Mouse (Mus musculus): ENCODE measurements around the gene Ube2e2. TPM values are rescaled to one million over a fixed set of nuclear protein-coding genes. Genes with fewer than 3 reads are reported as not detected.

Ube2e2 gene
- total and polyA plus RNA-seq, 2 experiments from 2014 or later = 84.5 to 167 TPM

DNA sequence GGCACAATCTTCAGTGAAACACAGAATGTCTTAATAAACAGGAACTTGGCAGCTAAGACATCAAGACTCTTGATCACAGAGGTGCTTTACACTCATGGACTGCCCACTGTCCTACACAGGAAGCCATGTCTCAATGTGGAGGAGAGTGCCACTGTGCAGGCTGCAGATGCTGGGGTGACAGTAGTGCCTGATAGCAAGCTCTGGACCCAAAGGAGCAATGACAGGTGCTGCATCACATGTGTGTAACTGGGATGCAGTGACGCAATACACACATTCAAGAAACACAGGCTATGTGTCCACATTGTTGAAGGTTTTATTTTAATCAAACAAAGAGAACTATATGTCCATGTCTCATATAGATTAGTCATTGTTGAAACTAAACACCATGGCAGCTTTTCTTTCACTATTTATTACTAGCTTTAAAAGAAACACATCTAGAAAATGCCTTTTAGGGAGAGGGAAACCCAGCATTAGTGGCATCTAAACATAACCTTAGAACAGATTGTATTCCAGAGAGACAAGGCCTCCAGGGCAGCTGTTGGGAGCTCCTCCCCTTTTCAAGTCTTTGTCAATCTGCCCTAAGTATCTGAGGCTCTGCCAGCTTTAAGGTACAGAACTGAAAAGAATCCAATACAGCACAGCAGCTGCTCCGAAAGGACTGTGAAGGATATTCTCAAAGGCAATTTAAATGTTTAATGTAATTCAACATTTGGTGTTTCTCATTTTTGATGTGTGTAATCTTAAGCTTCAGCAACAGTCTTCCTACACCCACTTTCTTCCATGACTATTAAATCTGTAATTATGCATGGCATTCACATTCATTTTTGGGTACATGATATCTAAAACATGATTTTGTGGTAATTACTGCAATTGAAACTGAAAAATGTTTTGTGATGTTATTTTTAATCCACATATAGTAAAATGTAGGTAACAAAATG lies 135.2 kb downstream of the Ube2e2 start:
- H3K9me3 ChIP-seq (ENCODE audit: low read length) = no peaks in the 10 kb centered on the region
- no peak overlapping the region for H3K4me2 ChIP-seq (ENCODE audit: low read depth, low read length, poor library complexity, severe bottlenecking)
- WGBS = 35% methylated on average over 2 of the region's 2 CpGs
- no peak overlapping the region for H3K4me3 ChIP-seq (ENCODE audit: low read depth, low read length)
- H3K9ac ChIP-seq (replicated peaks; ENCODE audit: low read length, poor library complexity, severe bottlenecking) = no peak overlapping the region
- no peak for TF ChIP-seq CTCF (IDR thresholded peaks at IDR 0.05)
- ATAC-seq (ENCODE audit: low FRiP score) = peak; percentile 55; the same call in 1 of the 2 replicates
- no peaks in the 10 kb centered on the region for H3K4me1 ChIP-seq (ENCODE audit: insufficient read depth, low read length)
- no peak overlapping the region for H3K27ac ChIP-seq (ENCODE audit: low read depth, low read length)
- H3K36me3 ChIP-seq (ENCODE audit: insufficient read depth, low read length) = no peaks in the 10 kb centered on the region
- peak; percentile 21 for DNase-seq (ENCODE audit: low spot score)
- H3K27me3 ChIP-seq (ENCODE audit: insufficient read depth, low read length) = no peaks in the 10 kb centered on the region

DNA sequence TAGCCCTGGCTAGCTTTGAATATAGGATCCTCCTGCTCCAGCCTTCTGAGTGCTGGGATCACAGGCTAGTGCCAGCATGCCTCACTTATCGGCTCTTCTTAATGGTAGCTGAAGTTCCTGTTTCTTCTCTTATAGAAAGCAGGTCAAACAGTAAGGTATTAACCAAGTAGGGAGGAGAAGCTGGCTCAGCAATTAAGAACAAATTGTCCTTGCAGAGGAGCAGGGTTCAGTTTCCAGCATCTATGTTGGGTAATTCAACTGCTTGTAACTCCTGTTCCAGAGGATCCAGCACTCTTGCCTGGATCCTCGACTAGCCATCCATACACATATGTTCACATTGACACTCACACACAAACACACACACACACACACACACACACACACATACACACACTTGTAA lies 136.1 kb downstream of the Ube2e2 start:
- Histone ChIP-seq H3K9me3 (ENCODE audit: low read length) (no peaks in the 10 kb centered on the region), H3K9ac (replicated peaks; ENCODE audit: low read length, poor library complexity, severe bottlenecking) (no peak overlapping the region), H3K4me3 (ENCODE audit: low read depth, low read length) (no peak overlapping the region), H3K27ac (ENCODE audit: low read depth, low read length) (no peak overlapping the region), H3K27me3 (ENCODE audit: insufficient read depth, low read length) (no peaks in the 10 kb centered on the region), H3K4me2 (ENCODE audit: low read depth, low read length, poor library complexity, severe bottlenecking) (no peak overlapping the region), H3K4me1 (ENCODE audit: insufficient read depth, low read length) (no peaks in the 10 kb centered on the region), H3K36me3 (ENCODE audit: insufficient read depth, low read length) (no peaks in the 10 kb centered on the region)
- no peak for ATAC-seq (ENCODE audit: low FRiP score)
- no peak for TF ChIP-seq CTCF (IDR thresholded peaks at IDR 0.05)
- DNase-seq (ENCODE audit: low spot score) = no peak
- 87% methylated on average over 2 of the region's 2 CpGs for WGBS

GRCm38 (mm10) chr14:18755410-18755809 lies 138.7 kb downstream of the Ube2e2 start:
- Histone ChIP-seq H3K27ac (ENCODE audit: low read depth, low read length) (no peak overlapping the region), H3K4me1 (ENCODE audit: insufficient read depth, low read length) (no peaks in the 10 kb centered on the region), H3K36me3 (ENCODE audit: insufficient read depth, low read length) (no peaks in the 10 kb centered on the region), H3K9ac (replicated peaks; ENCODE audit: low read length, poor library complexity, severe bottlenecking) (no peak overlapping the region), H3K4me2 (ENCODE audit: low read depth, low read length, poor library complexity, severe bottlenecking) (no peak overlapping the region), H3K9me3 (ENCODE audit: low read length) (no peaks in the 10 kb centered on the region), H3K27me3 (ENCODE audit: insufficient read depth, low read length) (no peaks in the 10 kb centered on the region), H3K4me3 (ENCODE audit: low read depth, low read length) (no peak overlapping the region)
- 70% methylated on average over 1 of the region's 1 CpGs for WGBS
- ATAC-seq (ENCODE audit: low FRiP score) (no peak), DNase-seq (ENCODE audit: low spot score) (no peak)
- no peak for TF ChIP-seq CTCF (IDR thresholded peaks at IDR 0.05)

- H3K9ac ChIP-seq (replicated peaks; ENCODE audit: low read length, poor library complexity, severe bottlenecking) = no peak overlapping the region
- no peaks in the 10 kb centered on the region for H3K9me3 ChIP-seq (ENCODE audit: low read length)
- no peak overlapping the region for H3K27ac ChIP-seq (ENCODE audit: low read depth, low read length)
- DNase-seq (ENCODE audit: low spot score) = no peak
- no peak overlapping the region for H3K4me2 ChIP-seq (ENCODE audit: low read depth, low read length, poor library complexity, severe bottlenecking)
- H3K27me3 ChIP-seq (ENCODE audit: insufficient read depth, low read length) = no peaks in the 10 kb centered on the region
- H3K36me3 ChIP-seq (ENCODE audit: insufficient read depth, low read length) = no peaks in the 10 kb centered on the region
- ATAC-seq (ENCODE audit: low FRiP score) = no peak
- no peaks in the 10 kb centered on the region for H3K4me1 ChIP-seq (ENCODE audit: insufficient read depth, low read length)
- no peak overlapping the region for H3K4me3 ChIP-seq (ENCODE audit: low read depth, low read length)
- 97% methylated on average over 2 of the region's 2 CpGs for WGBS
- TF ChIP-seq CTCF (IDR thresholded peaks at IDR 0.05) = no peak
Observed at GRCm38 (mm10) chr14:18754595-18754994, 139.5 kb downstream of the Ube2e2 start.

- no peaks in the 10 kb centered on the region for H3K9me3 ChIP-seq (ENCODE audit: low read length)
- no peak overlapping the region for H3K4me2 ChIP-seq (ENCODE audit: low read depth, low read length, poor library complexity, severe bottlenecking)
- no peak overlapping the region for H3K27ac ChIP-seq (ENCODE audit: low read depth, low read length)
- ATAC-seq (ENCODE audit: low FRiP score) (no peak), DNase-seq (ENCODE audit: low spot score) (no peak)
- H3K36me3 ChIP-seq (ENCODE audit: insufficient read depth, low read length) = no peaks in the 10 kb centered on the region
- H3K9ac ChIP-seq (replicated peaks; ENCODE audit: low read length, poor library complexity, severe bottlenecking) = no peak overlapping the region
- WGBS = 88% methylated on average over 2 of the region's 2 CpGs
- H3K27me3 ChIP-seq (ENCODE audit: insufficient read depth, low read length) = no peaks in the 10 kb centered on the region
- no peak for TF ChIP-seq CTCF (IDR thresholded peaks at IDR 0.05)
- no peaks in the 10 kb centered on the region for H3K4me1 ChIP-seq (ENCODE audit: insufficient read depth, low read length)
- H3K4me3 ChIP-seq (ENCODE audit: low read depth, low read length) = no peak overlapping the region
Observed at GRCm38 (mm10) chr14:18754001-18754400, 140.1 kb downstream of the Ube2e2 start.

GRCm38 (mm10) chr14:18731154-18731553 lies 162.9 kb downstream of the Ube2e2 start:
- Histone ChIP-seq H3K4me3 (ENCODE audit: low read depth, low read length) (no peak overlapping the region), H3K9ac (replicated peaks; ENCODE audit: low read length, poor library complexity, severe bottlenecking) (no peak overlapping the region), H3K4me2 (ENCODE audit: low read depth, low read length, poor library complexity, severe bottlenecking) (no peak overlapping the region), H3K36me3 (ENCODE audit: insufficient read depth, low read length) (no peaks in the 10 kb centered on the region), H3K4me1 (ENCODE audit: insufficient read depth, low read length) (no peaks in the 10 kb centered on the region), H3K27me3 (ENCODE audit: insufficient read depth, low read length) (no peaks in the 10 kb centered on the region), H3K27ac (ENCODE audit: low read depth, low read length) (no peak overlapping the region), H3K9me3 (ENCODE audit: low read length) (no peaks in the 10 kb centered on the region)
- WGBS = 74% methylated on average over 4 of the region's 4 CpGs
- no peak for TF ChIP-seq CTCF (IDR thresholded peaks at IDR 0.05)
- ATAC-seq (ENCODE audit: low FRiP score) (no peak), DNase-seq (ENCODE audit: low spot score) (no peak)
